Mouse (Mus musculus): Measurements from ENCODE around the gene Spata33. TPM values are rescaled to one million over a fixed set of nuclear protein-coding genes. Genes with fewer than 3 reads are reported as not detected.
"Not testable (repeated sequence)": the region's sequence is repeated elsewhere in the genome, so short reads cannot be mapped to it uniquely, and the experiment has no call there.

The Spata33 gene
- 5.2 and 7.4 TPM in 2 replicates for polyA plus RNA-seq (2015; fragmentation: Nextera tagmentation; extraction: Ambion mirVana)

GRCm38 (mm10) chr8:123212321-123213117, at the start of gene Spata33, which contains the start of gene Chmp1a:
Spata33 (plus strand) TSS chr8:123212832.
Chmp1a (minus strand) TSS chr8:123212763.
- Histone ChIP-seq H3K4me1 (ENCODE audit: insufficient read depth, low read length) (peaks cover 19% of the 10 kb centered on the region), H3K4me3 (ENCODE audit: low read length) (peak within 1 kb of the TSS; percentile 69), H3K27ac (ENCODE audit: low read length) (peak within 1 kb of the TSS; percentile 80), H3K9me3 (ENCODE audit: low read length) (no peaks in the 10 kb centered on the region), H3K27me3 (ENCODE audit: insufficient read depth, low read length) (no peaks in the 10 kb centered on the region), H3K36me3 (ENCODE audit: insufficient read depth, low read length) (peaks cover 15% of the 10 kb centered on the region), H3K9ac (replicated peaks; ENCODE audit: low read length) (peak within 1 kb of the TSS; percentile 97), H3K4me2 (replicated peaks; ENCODE audit: low read depth, low read length) (peak within 1 kb of the TSS; percentile 94)
- peak; percentile 97 for ATAC-seq (ENCODE audit: low FRiP score, low TSS enrichment)
- WGBS = under 1% methylated on average over 75 of the region's 76 CpGs

GRCm38 (mm10) chr8:123181391-123181790, 31.2 kb upstream of the Spata33 start:
- Histone ChIP-seq H3K9ac (replicated peaks; ENCODE audit: low read length) (no peak overlapping the region), H3K4me2 (replicated peaks; ENCODE audit: low read depth, low read length) (no peak overlapping the region), H3K4me3 (ENCODE audit: low read length) (no peak overlapping the region), H3K36me3 (ENCODE audit: insufficient read depth, low read length) (no peaks in the 10 kb centered on the region), H3K4me1 (ENCODE audit: insufficient read depth, low read length) (peaks cover 12% of the 10 kb centered on the region), H3K27me3 (ENCODE audit: insufficient read depth, low read length) (no peaks in the 10 kb centered on the region), H3K9me3 (ENCODE audit: low read length) (peaks cover 10% of the 10 kb centered on the region; the same call in 1 of the 2 replicates), H3K27ac (ENCODE audit: low read length) (no peak overlapping the region)
- WGBS = 58% methylated on average over 3 of the region's 3 CpGs
- no peak for ATAC-seq (ENCODE audit: low FRiP score, low TSS enrichment)

GRCm38 (mm10) chr8:123185566-123186409, 26.8 kb upstream of the Spata33 start, which contains the start of gene Dpep1:
Dpep1 (plus strand) TSS chr8:123186242.
- Histone ChIP-seq H3K4me1 (ENCODE audit: insufficient read depth, low read length) (peaks cover 16% of the 10 kb centered on the region), H3K27me3 (ENCODE audit: insufficient read depth, low read length) (no peaks in the 10 kb centered on the region), H3K36me3 (ENCODE audit: insufficient read depth, low read length) (no peaks in the 10 kb centered on the region), H3K4me3 (ENCODE audit: low read length) (no peak within 1 kb of the TSS), H3K9me3 (ENCODE audit: low read length) (no peaks in the 10 kb centered on the region), H3K4me2 (replicated peaks; ENCODE audit: low read depth, low read length) (no peak within 1 kb of the TSS; the same call in 1 of the 2 replicates), H3K27ac (ENCODE audit: low read length) (peak within 1 kb of the TSS; percentile 69), H3K9ac (replicated peaks; ENCODE audit: low read length) (peak within 1 kb of the TSS; percentile 23; the same call in 1 of the 2 replicates)
- 17% methylated on average over 19 of the region's 19 CpGs for WGBS
- peak; percentile 60 for ATAC-seq (ENCODE audit: low FRiP score, low TSS enrichment)

- H3K27me3 ChIP-seq (ENCODE audit: insufficient read depth, low read length) = no peaks in the 10 kb centered on the region
- no peaks in the 10 kb centered on the region for H3K36me3 ChIP-seq (ENCODE audit: insufficient read depth, low read length)
- peaks cover 20% of the 10 kb centered on the region for H3K4me1 ChIP-seq (ENCODE audit: insufficient read depth, low read length)
- no peak for ATAC-seq (ENCODE audit: low FRiP score, low TSS enrichment)
- WGBS = 64% methylated on average over 2 of the region's 2 CpGs
- H3K9ac ChIP-seq (replicated peaks; ENCODE audit: low read length) = no peak overlapping the region
- H3K27ac ChIP-seq (ENCODE audit: low read length) = no peak overlapping the region
- H3K4me3 ChIP-seq (ENCODE audit: low read length) = no peak overlapping the region
- H3K9me3 ChIP-seq (ENCODE audit: low read length) = no peaks in the 10 kb centered on the region
- no peak overlapping the region for H3K4me2 ChIP-seq (replicated peaks; ENCODE audit: low read depth, low read length)
Observed at GRCm38 (mm10) chr8:123188006-123188405, 24.6 kb upstream of the Spata33 start.

- Histone ChIP-seq H3K27ac (ENCODE audit: low read length) (no peak overlapping the region), H3K36me3 (ENCODE audit: insufficient read depth, low read length) (no peaks in the 10 kb centered on the region), H3K4me1 (ENCODE audit: insufficient read depth, low read length) (peaks cover 20% of the 10 kb centered on the region), H3K9me3 (ENCODE audit: low read length) (no peaks in the 10 kb centered on the region), H3K9ac (replicated peaks; ENCODE audit: low read length) (no peak overlapping the region), H3K4me2 (replicated peaks; ENCODE audit: low read depth, low read length) (no peak overlapping the region), H3K4me3 (ENCODE audit: low read length) (no peak overlapping the region), H3K27me3 (ENCODE audit: insufficient read depth, low read length) (no peaks in the 10 kb centered on the region)
- 67% methylated on average over 7 of the region's 7 CpGs for WGBS
- ATAC-seq (ENCODE audit: low FRiP score, low TSS enrichment) = no peak
Observed at GRCm38 (mm10) chr8:123188841-123189240, 23.8 kb upstream of the Spata33 start.

GRCm38 (mm10) chr8:123190678-123191077, 22.0 kb upstream of the Spata33 start:
- H3K4me3 ChIP-seq (ENCODE audit: low read length) = no peak overlapping the region
- peak overlapping the region; percentile 38; the same call in 1 of the 2 replicates for H3K27ac ChIP-seq (ENCODE audit: low read length)
- H3K4me1 ChIP-seq (ENCODE audit: insufficient read depth, low read length) = peaks cover 15% of the 10 kb centered on the region
- H3K4me2 ChIP-seq (replicated peaks; ENCODE audit: low read depth, low read length) = peak overlapping the region; percentile 37; the same call in 1 of the 2 replicates
- no peaks in the 10 kb centered on the region for H3K9me3 ChIP-seq (ENCODE audit: low read length)
- 0% methylated on average over 9 of the region's 9 CpGs for WGBS
- no peaks in the 10 kb centered on the region for H3K27me3 ChIP-seq (ENCODE audit: insufficient read depth, low read length)
- ATAC-seq (ENCODE audit: low FRiP score, low TSS enrichment) = no peak
- no peaks in the 10 kb centered on the region for H3K36me3 ChIP-seq (ENCODE audit: insufficient read depth, low read length)
- H3K9ac ChIP-seq (replicated peaks; ENCODE audit: low read length) = peak overlapping the region; percentile 51; the same call in 1 of the 2 replicates

GRCm38 (mm10) chr8:123191908-123192307, 20.7 kb upstream of the Spata33 start:
- Histone ChIP-seq H3K27ac (ENCODE audit: low read length) (no peak overlapping the region), H3K9ac (replicated peaks; ENCODE audit: low read length) (no peak overlapping the region), H3K9me3 (ENCODE audit: low read length) (no peaks in the 10 kb centered on the region), H3K4me1 (ENCODE audit: insufficient read depth, low read length) (peaks cover 7% of the 10 kb centered on the region; the same call in 1 of the 2 replicates), H3K4me3 (ENCODE audit: low read length) (no peak overlapping the region), H3K4me2 (replicated peaks; ENCODE audit: low read depth, low read length) (no peak overlapping the region), H3K36me3 (ENCODE audit: insufficient read depth, low read length) (no peaks in the 10 kb centered on the region), H3K27me3 (ENCODE audit: insufficient read depth, low read length) (no peaks in the 10 kb centered on the region)
- ATAC-seq (ENCODE audit: low FRiP score, low TSS enrichment) = no peak
- 59% methylated on average over 8 of the region's 8 CpGs for WGBS

- Histone ChIP-seq H3K36me3 (ENCODE audit: insufficient read depth, low read length) (no peaks in the 10 kb centered on the region), H3K27me3 (ENCODE audit: insufficient read depth, low read length) (no peaks in the 10 kb centered on the region), H3K4me3 (ENCODE audit: low read length) (no peak overlapping the region), H3K4me1 (ENCODE audit: insufficient read depth, low read length) (peaks cover 7% of the 10 kb centered on the region; the same call in 1 of the 2 replicates), H3K9me3 (ENCODE audit: low read length) (no peaks in the 10 kb centered on the region), H3K9ac (replicated peaks; ENCODE audit: low read length) (no peak overlapping the region), H3K4me2 (replicated peaks; ENCODE audit: low read depth, low read length) (no peak overlapping the region), H3K27ac (ENCODE audit: low read length) (no peak overlapping the region)
- no peak for ATAC-seq (ENCODE audit: low FRiP score, low TSS enrichment)
- 83% methylated on average over 9 of the region's 9 CpGs for WGBS
Observed at GRCm38 (mm10) chr8:123193771-123194170, 18.9 kb upstream of the Spata33 start.

- not testable (repeated sequence) for H3K9me3 ChIP-seq (ENCODE audit: low read length); H3K36me3 ChIP-seq (ENCODE audit: insufficient read depth, low read length); H3K4me1 ChIP-seq (ENCODE audit: insufficient read depth, low read length); H3K9ac ChIP-seq (replicated peaks; ENCODE audit: low read length); H3K27ac ChIP-seq (ENCODE audit: low read length); H3K4me3 ChIP-seq (ENCODE audit: low read length); H3K4me2 ChIP-seq (replicated peaks; ENCODE audit: low read depth, low read length); ATAC-seq (ENCODE audit: low FRiP score, low TSS enrichment); H3K27me3 ChIP-seq (ENCODE audit: insufficient read depth, low read length)
- 74% methylated on average over 5 of the region's 5 CpGs for WGBS
Observed at GRCm38 (mm10) chr8:123197016-123197415, 15.6 kb upstream of the Spata33 start.
